Mouse (Mus musculus): ENCODE measurements at regions not wholly inside any gene's neighbourhood (a gene's known extent, or its start where the extent isn't known, plus 50 kb on each side); places are given as distances from the start of the nearest gene placed in this dataset.

GRCm38 (mm10) chr10:53435181-53435874, 55.6 kb upstream of the Cep85l start:
- no peak for DNase-seq (ENCODE audit: low read depth, low spot score)

- DNase-seq (ENCODE audit: low read depth, low spot score): no peak
Observed at GRCm38 (mm10) chr10:53434376-53435171, 54.8 kb upstream of the Cep85l start.

GRCm38 (mm10) chr10:53432794-53433193, 53.0 kb upstream of the Cep85l start:
- DNase-seq (ENCODE audit: low read depth, low spot score): no peak

- DNase-seq (ENCODE audit: low read depth, low spot score): no peak
Observed at GRCm38 (mm10) chr10:53429539-53430344, 50.0 kb upstream of the Cep85l start.

All from telencephalon, adult 2 months (tissue).